Mouse (Mus musculus) left cerebral cortex, adult 9 months (tissue): ENCODE results near the gene Cwc15.
A peak's percentile ranks its signal among the peaks of the same experiment; 100 is the strongest.

Source experiments
- DNase-seq, 2 experiments: peaks; one replicate each; pipeline ENCODE4 v3.0.0; 2022; ENCODE audit warnings: low spot score in 2 of 2

Gene Cwc15

DNA sequence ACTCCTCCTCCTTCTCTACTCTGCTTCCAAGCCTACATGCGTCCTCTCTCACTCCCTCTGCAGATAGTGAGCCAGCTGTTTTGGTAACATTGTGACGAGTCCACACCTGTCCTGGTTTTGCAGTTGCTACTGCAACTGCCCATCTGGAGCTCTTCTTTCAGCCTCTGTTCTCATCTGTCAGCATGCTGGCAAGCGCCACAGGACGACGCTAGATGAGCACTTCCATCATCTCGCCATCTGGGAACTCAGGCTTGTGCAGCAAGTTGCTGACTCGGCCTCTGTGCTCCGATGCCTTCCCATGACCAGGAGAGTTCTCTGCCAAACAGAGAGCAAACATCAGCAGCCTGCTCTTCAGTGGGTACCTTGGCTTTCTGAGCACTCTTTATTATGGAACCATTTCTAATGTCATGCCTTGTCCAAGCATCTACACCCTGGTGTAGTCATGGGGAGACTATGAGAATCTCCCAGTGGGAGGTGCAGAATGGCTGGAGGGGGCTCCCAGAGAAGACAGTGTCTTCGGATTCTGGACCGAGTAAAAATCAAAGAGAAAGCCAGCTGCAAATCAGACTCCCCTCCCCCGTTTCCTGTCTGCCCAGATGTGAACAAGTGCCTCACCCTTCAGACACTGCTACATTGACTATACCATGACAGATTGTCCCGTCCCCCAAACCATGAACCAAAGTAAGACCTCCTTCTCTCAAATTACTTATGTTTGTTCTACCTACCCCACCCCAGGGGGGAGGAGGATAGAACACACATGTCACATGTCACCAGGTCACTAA, 47.4 kb downstream of the Cwc15 start:
- DNase-seq = no peak

DNA sequence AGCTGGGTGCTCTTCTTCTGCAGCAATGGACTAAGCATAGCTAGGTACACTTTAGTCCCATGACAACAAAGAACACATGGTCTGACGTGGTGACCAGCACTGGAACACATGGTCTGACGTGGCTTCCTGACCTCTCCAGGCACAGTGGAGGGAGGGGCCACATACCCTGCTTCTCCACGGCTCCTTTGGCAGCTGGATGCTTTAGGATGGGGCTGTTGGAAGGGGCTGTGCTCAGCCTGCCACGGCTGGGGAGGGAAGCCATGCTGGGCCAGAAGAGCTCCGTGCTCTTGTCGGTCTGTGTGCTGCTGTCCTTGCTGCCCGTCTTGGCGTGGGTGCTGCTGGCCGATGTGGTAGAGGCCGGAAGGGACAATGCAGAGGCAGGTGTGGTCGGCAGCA, 47.9 kb downstream of the Cwc15 start:
- DNase-seq = no peak

DNA sequence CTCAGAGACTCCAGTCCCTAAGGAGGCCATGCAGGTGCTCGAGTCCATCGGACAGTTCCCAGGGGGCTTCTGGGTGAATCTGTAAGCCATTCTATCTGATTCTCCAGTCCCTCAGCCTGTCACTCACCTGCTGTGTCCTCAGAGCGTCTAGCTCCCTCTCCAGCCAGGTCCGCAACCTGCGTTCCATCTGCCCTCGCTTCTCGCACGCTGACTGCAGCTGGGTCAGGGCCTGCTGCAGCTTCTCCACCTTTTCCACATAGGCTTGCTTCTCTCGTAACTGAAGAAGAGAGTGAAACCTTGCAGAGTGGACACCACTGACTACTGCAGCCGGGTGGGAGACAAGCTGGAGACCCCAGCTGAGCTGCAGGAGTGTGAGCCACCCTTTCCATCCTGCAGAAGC, 57.9 kb downstream of the Cwc15 start:
- no peak for DNase-seq

DNA sequence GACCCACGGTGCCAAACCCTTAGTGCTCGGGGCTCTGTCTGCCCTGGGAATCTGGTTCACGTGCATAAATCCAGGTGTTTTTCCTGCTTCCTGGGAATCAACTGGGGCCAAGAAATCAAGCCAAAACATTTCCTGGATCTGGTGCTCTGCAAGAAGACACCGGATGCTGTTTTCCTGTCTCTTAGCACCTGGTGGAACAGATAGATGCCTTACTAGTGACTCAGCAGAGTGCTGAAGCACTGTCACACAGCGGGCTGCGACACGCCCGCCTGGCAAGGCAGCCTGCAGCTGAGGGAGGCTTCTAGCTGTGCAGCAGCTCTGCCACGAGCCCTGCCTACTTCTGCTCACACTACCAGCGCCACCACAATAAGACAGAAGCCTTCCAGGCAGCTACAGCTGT, 59.0 kb downstream of the Cwc15 start:
- DNase-seq = peak; percentile 64 to 66

DNA sequence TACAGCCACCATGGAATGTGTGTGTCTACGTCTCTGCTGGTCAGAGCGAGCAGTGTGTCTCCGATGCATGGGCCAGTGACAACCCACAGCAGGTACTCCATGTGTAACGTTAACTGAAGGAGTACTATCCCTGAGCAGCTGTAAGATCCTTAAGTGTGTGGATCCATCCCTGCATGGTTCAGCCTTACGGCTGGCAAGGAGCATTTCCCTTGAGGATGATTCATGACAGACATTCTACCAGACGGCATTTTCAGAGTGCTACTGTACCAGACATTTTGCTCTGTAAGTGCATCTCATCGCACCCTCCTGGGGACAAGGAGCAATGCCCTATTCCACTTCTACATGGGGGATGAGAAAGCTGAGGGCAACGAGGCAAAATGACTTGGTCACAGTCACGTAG, 59.6 kb downstream of the Cwc15 start:
- DNase-seq = peak in 1 of 2 experiments; percentile 8
